Mouse (Mus musculus) neural tube, embryonic 12.5 days (tissue): ENCODE data around the gene Skap2. TPM values are rescaled to one million over a fixed set of nuclear protein-coding genes. Genes with fewer than 3 reads are reported as not detected.
A peak's percentile ranks its signal among the peaks of the same experiment; 100 is the strongest.

Source experiments
- ATAC-seq: fragments of 200-750 bp; cut with Nextera tagmentation; 2 replicates; pipeline ENCODE4 v1.8.0; 2017; ENCODE audit warnings: low read depth, mild to moderate bottlenecking, moderate TSS enrichment, moderate library complexity; ENCODE audit not compliant: low FRiP score
- H3K27ac ChIP-seq: fragments of 300-500 bp; sonication (generic); 2 replicates; pipeline ENCODE4 v1.5.1; 2016
- H3K27me3 ChIP-seq: fragments of 300-500 bp; sonication (generic); replicated peaks from 2 replicates; pipeline ENCODE4 v1.6.1; 2016; ENCODE audit warnings: mild to moderate bottlenecking
- H3K36me3 ChIP-seq: fragments of 300-500 bp; sonication (generic); 2 replicates; pipeline ENCODE4 v1.6.1; 2016; ENCODE audit warnings: mild to moderate bottlenecking
- H3K4me1 ChIP-seq: fragments of 300-500 bp; sonication (generic); 2 replicates; pipeline ENCODE4 v1.6.1; 2016
- H3K4me2 ChIP-seq: fragments of 300-500 bp; sonication (generic); replicated peaks from 2 replicates; pipeline ENCODE4 v1.6.1; 2016; ENCODE audit warnings: mild to moderate bottlenecking
- H3K4me3 ChIP-seq: fragments of 300-500 bp; sonication (generic); 2 replicates; pipeline ENCODE4 v1.5.1; 2016
- H3K9ac ChIP-seq: fragments of 300-500 bp; sonication (generic); 2 replicates; pipeline ENCODE4 v1.6.1; 2016; ENCODE audit warnings: mild to moderate bottlenecking
- H3K9me3 ChIP-seq: fragments of 300-500 bp; sonication (generic); 2 replicates; pipeline ENCODE4 v1.6.1; 2016; ENCODE audit warnings: mild to moderate bottlenecking
- WGBS: fragments of 180-500 bp; shearing (Covaris S2); methylation state at CpG from one replicate; pipeline ENCODE4 v1.1.7; 2016; 5-methylcytosine and 5-hydroxymethylcytosine counted together
- polyA plus RNA-seq: library from polyadenylated mRNA; unstranded; fragments of >200 nt; fragmentation: Nextera tagmentation; extraction: Ambion mirVana; gene quantifications from 2 replicates; pipeline ENCODE4 v1.2.1, GENCODE M21; 2016

Skap2 gene
- polyA plus RNA-seq, 1 experiment from 2014 or later: 60.8 TPM

- Histone ChIP-seq H3K27ac (no peak overlapping the region), H3K4me2 (no peak overlapping the region), H3K4me3 (no peak overlapping the region)
These were observed 12.4 kb upstream of the Skap2 start for GRCm38 (mm10) chr6:52024730-52025129.

GRCm38 (mm10) chr6:52022363-52022762 is 10.0 kb upstream of the Skap2 start:
- no peak overlapping the region for H3K27ac ChIP-seq

More at GRCm38 (mm10) chr6:52024730-52025129, 12.4 kb upstream of the Skap2 start:
- Histone ChIP-seq H3K36me3 (no peaks in the 10 kb centered on the region), H3K9me3 (0 out of 2 replicates have a peak, but pooled peaks cover 3% of the 10 kb centered on the region), H3K9ac (no peak overlapping the region), H3K27me3 (no peaks in the 10 kb centered on the region), H3K4me1 (no peaks in the 10 kb centered on the region)
- WGBS: 62% methylated on average over 5 of the region's 5 CpGs
- ATAC-seq: no peak

GRCm38 (mm10) chr6:52020276-52020675 is 7.9 kb upstream of the Skap2 start:
- Histone ChIP-seq H3K9me3 (no peaks in the 10 kb centered on the region), H3K4me1 (no peaks in the 10 kb centered on the region), H3K4me3 (no peak overlapping the region), H3K9ac (no peak overlapping the region), H3K4me2 (no peak overlapping the region), H3K36me3 (no peaks in the 10 kb centered on the region), H3K27ac (no peak overlapping the region), H3K27me3 (no peaks in the 10 kb centered on the region)
- no peak for ATAC-seq
- WGBS: 85% methylated on average over 5 of the region's 5 CpGs

More at GRCm38 (mm10) chr6:52022363-52022762, 10.0 kb upstream of the Skap2 start:
- Histone ChIP-seq H3K9me3 (no peaks in the 10 kb centered on the region), H3K27me3 (no peaks in the 10 kb centered on the region), H3K36me3 (no peaks in the 10 kb centered on the region), H3K4me1 (no peaks in the 10 kb centered on the region), H3K9ac (no peak overlapping the region), H3K4me3 (no peak overlapping the region), H3K4me2 (no peak overlapping the region)
- WGBS: 54% methylated on average over 4 of the region's 5 CpGs
- ATAC-seq: no peak

- Histone ChIP-seq H3K9me3 (no peaks in the 10 kb centered on the region), H3K9ac (no peak overlapping the region), H3K36me3 (no peaks in the 10 kb centered on the region), H3K4me1 (peaks cover 15% of the 10 kb centered on the region), H3K27me3 (no peaks in the 10 kb centered on the region), H3K27ac (no peak overlapping the region), H3K4me2 (peak overlapping the region; percentile 77), H3K4me3 (peak overlapping the region; percentile 71)
- 5% methylated on average over 3 of the region's 3 CpGs for WGBS
- ATAC-seq: no peak
These were observed 1.0 kb upstream of the Skap2 start for GRCm38 (mm10) chr6:52013245-52013945.

GRCm38 (mm10) chr6:52011559-52012408 is 565 bp downstream of the Skap2 start:
- WGBS: 6% methylated on average over 26 of the region's 26 CpGs
- Histone ChIP-seq H3K9ac (peak overlapping the region; percentile 69), H3K27ac (peak overlapping the region; percentile 42; the same call in 1 of the 2 replicates), H3K4me1 (peaks cover 30% of the 10 kb centered on the region), H3K36me3 (no peaks in the 10 kb centered on the region), H3K4me3 (peak overlapping the region; percentile 71), H3K27me3 (no peaks in the 10 kb centered on the region), H3K9me3 (no peaks in the 10 kb centered on the region), H3K4me2 (peak overlapping the region; percentile 77)
- ATAC-seq: peak; percentile 86

- H3K27me3 ChIP-seq: no peaks in the 10 kb centered on the region
- ATAC-seq: no peak
- H3K27ac ChIP-seq: no peak overlapping the region
- no peaks in the 10 kb centered on the region for H3K36me3 ChIP-seq
- no peaks in the 10 kb centered on the region for H3K9me3 ChIP-seq
- H3K4me3 ChIP-seq: no peak overlapping the region
- H3K4me2 ChIP-seq: peak overlapping the region; percentile 43
- H3K4me1 ChIP-seq: peaks cover 42% of the 10 kb centered on the region
- WGBS: 31% methylated on average over 6 of the region's 6 CpGs
- no peak overlapping the region for H3K9ac ChIP-seq
These were observed 3.0 kb downstream of the Skap2 start for GRCm38 (mm10) chr6:52009385-52009784.

- Histone ChIP-seq H3K4me1 (peaks cover 42% of the 10 kb centered on the region), H3K4me2 (peak overlapping the region; percentile 43; the same call in 1 of the 2 replicates), H3K4me3 (no peak overlapping the region), H3K27me3 (no peaks in the 10 kb centered on the region), H3K27ac (no peak overlapping the region), H3K9me3 (no peaks in the 10 kb centered on the region), H3K9ac (no peak overlapping the region), H3K36me3 (no peaks in the 10 kb centered on the region)
- 39% methylated on average over 3 of the region's 3 CpGs for WGBS
- no peak for ATAC-seq
These were observed 3.6 kb downstream of the Skap2 start for GRCm38 (mm10) chr6:52008757-52009156.

- Histone ChIP-seq H3K9me3 (no peaks in the 10 kb centered on the region), H3K9ac (peak overlapping the region; percentile 83), H3K36me3 (no peaks in the 10 kb centered on the region), H3K4me1 (peaks cover 50% of the 10 kb centered on the region), H3K27me3 (no peaks in the 10 kb centered on the region), H3K4me3 (peak overlapping the region; percentile 34), H3K4me2 (peak overlapping the region; percentile 82), H3K27ac (peak overlapping the region; percentile 96)
- WGBS: 3% methylated on average over 13 of the region's 13 CpGs
- ATAC-seq: peak; percentile 7; the same call in 1 of the 2 replicates
These were observed 5.6 kb downstream of the Skap2 start for GRCm38 (mm10) chr6:52006649-52007218.

GRCm38 (mm10) chr6:52005963-52006648 is 6.2 kb downstream of the Skap2 start:
- Histone ChIP-seq H3K4me1 (peaks cover 47% of the 10 kb centered on the region), H3K36me3 (no peaks in the 10 kb centered on the region), H3K27ac (peak overlapping the region; percentile 96), H3K9me3 (no peaks in the 10 kb centered on the region), H3K4me3 (peak overlapping the region; percentile 34), H3K27me3 (no peaks in the 10 kb centered on the region), H3K9ac (peak overlapping the region; percentile 83), H3K4me2 (peak overlapping the region; percentile 82)
- peak; percentile 86 for ATAC-seq
- 1% methylated on average over 19 of the region's 19 CpGs for WGBS

GRCm38 (mm10) chr6:52005616-52005962 is 6.8 kb downstream of the Skap2 start:
- WGBS: 6% methylated on average over 8 of the region's 8 CpGs
- Histone ChIP-seq H3K27ac (peak overlapping the region; percentile 96), H3K9me3 (no peaks in the 10 kb centered on the region), H3K4me3 (peak overlapping the region; percentile 34), H3K36me3 (no peaks in the 10 kb centered on the region), H3K4me2 (peak overlapping the region; percentile 82), H3K9ac (peak overlapping the region; percentile 83), H3K4me1 (peaks cover 47% of the 10 kb centered on the region), H3K27me3 (no peaks in the 10 kb centered on the region)
- no peak for ATAC-seq

GRCm38 (mm10) chr6:52004995-52005394 is 7.4 kb downstream of the Skap2 start:
- ATAC-seq: no peak
- peak overlapping the region; percentile 9; the same call in 1 of the 2 replicates for H3K4me3 ChIP-seq
- no peaks in the 10 kb centered on the region for H3K36me3 ChIP-seq
- no peaks in the 10 kb centered on the region for H3K27me3 ChIP-seq
- peak overlapping the region; percentile 83 for H3K9ac ChIP-seq
- WGBS: 12% methylated on average over 3 of the region's 3 CpGs
- H3K27ac ChIP-seq: peak overlapping the region; percentile 60
- H3K4me2 ChIP-seq: peak overlapping the region; percentile 82
- peaks cover 47% of the 10 kb centered on the region for H3K4me1 ChIP-seq
- no peaks in the 10 kb centered on the region for H3K9me3 ChIP-seq
